Mouse (Mus musculus): ENCODE measurements around the gene Nfatc2ip. TPM values are rescaled to one million over a fixed set of nuclear protein-coding genes. Genes with fewer than 3 reads are reported as not detected.

Nfatc2ip gene
- polyA plus RNA-seq, 1 experiment from 2014 or later, result 5.5 TPM

GRCm38 (mm10) chr7:126348293-126348692 is 48.2 kb downstream of the Nfatc2ip start:
- no peaks in the 10 kb centered on the region for H3K9me3 ChIP-seq (ENCODE audit: control insufficient read depth, low read length)
- H3K36me3 ChIP-seq (ENCODE audit: control insufficient read depth, insufficient read depth, low read length), result no peaks in the 10 kb centered on the region
- no peak overlapping the region for H3K27ac ChIP-seq (ENCODE audit: low read depth, low read length)
- DNase-seq (ENCODE audit: low spot score) (no peak), ATAC-seq (ENCODE audit: insufficient read depth, low FRiP score, low TSS enrichment) (no peak)
- no peaks in the 10 kb centered on the region for H3K4me1 ChIP-seq (ENCODE audit: control insufficient read depth, insufficient read depth, low read length)
- no peak overlapping the region for H3K4me2 ChIP-seq (ENCODE audit: low read depth)
- no peak overlapping the region for H3K4me3 ChIP-seq (ENCODE audit: low read depth, low read length)
- H3K9ac ChIP-seq (ENCODE audit: low read length), result no peak overlapping the region
- H3K27me3 ChIP-seq (ENCODE audit: control insufficient read depth, insufficient read depth, low read length), result no peaks in the 10 kb centered on the region
- WGBS, result 84% methylated on average over 8 of the region's 8 CpGs

GRCm38 (mm10) chr7:126347098-126347497 is 49.4 kb downstream of the Nfatc2ip start:
- H3K27me3 ChIP-seq (ENCODE audit: control insufficient read depth, insufficient read depth, low read length), result no peaks in the 10 kb centered on the region
- no peak for ATAC-seq (ENCODE audit: insufficient read depth, low FRiP score, low TSS enrichment)
- no peaks in the 10 kb centered on the region for H3K36me3 ChIP-seq (ENCODE audit: control insufficient read depth, insufficient read depth, low read length)
- H3K27ac ChIP-seq (ENCODE audit: low read depth, low read length), result no peak overlapping the region
- H3K9ac ChIP-seq (ENCODE audit: low read length), result no peak overlapping the region
- DNase-seq (ENCODE audit: low spot score), result no peak
- no peak overlapping the region for H3K4me2 ChIP-seq (ENCODE audit: low read depth)
- no peak overlapping the region for H3K4me3 ChIP-seq (ENCODE audit: low read depth, low read length)
- no peaks in the 10 kb centered on the region for H3K4me1 ChIP-seq (ENCODE audit: control insufficient read depth, insufficient read depth, low read length)
- WGBS, result 68% methylated on average over 1 of the region's 1 CpGs
- no peaks in the 10 kb centered on the region for H3K9me3 ChIP-seq (ENCODE audit: control insufficient read depth, low read length)

GRCm38 (mm10) chr7:126345969-126346368 is 50.6 kb downstream of the Nfatc2ip start:
- Histone ChIP-seq H3K4me3 (ENCODE audit: low read depth, low read length) (no peak overlapping the region), H3K27me3 (ENCODE audit: control insufficient read depth, insufficient read depth, low read length) (no peaks in the 10 kb centered on the region), H3K27ac (ENCODE audit: low read depth, low read length) (no peak overlapping the region), H3K4me1 (ENCODE audit: control insufficient read depth, insufficient read depth, low read length) (no peaks in the 10 kb centered on the region), H3K9ac (ENCODE audit: low read length) (no peak overlapping the region), H3K4me2 (ENCODE audit: low read depth) (no peak overlapping the region), H3K36me3 (ENCODE audit: control insufficient read depth, insufficient read depth, low read length) (no peaks in the 10 kb centered on the region), H3K9me3 (ENCODE audit: control insufficient read depth, low read length) (no peaks in the 10 kb centered on the region)
- DNase-seq (ENCODE audit: low spot score) (no peak), ATAC-seq (ENCODE audit: insufficient read depth, low FRiP score, low TSS enrichment) (no peak)
- WGBS, result 55% methylated on average over 3 of the region's 3 CpGs

- H3K9me3 ChIP-seq (ENCODE audit: control insufficient read depth, low read length), result no peaks in the 10 kb centered on the region
- no peak overlapping the region for H3K9ac ChIP-seq (ENCODE audit: low read length)
- H3K4me1 ChIP-seq (ENCODE audit: control insufficient read depth, insufficient read depth, low read length), result no peaks in the 10 kb centered on the region
- H3K27me3 ChIP-seq (ENCODE audit: control insufficient read depth, insufficient read depth, low read length), result no peaks in the 10 kb centered on the region
- DNase-seq (ENCODE audit: low spot score), result no peak
- WGBS, result 79% methylated on average over 3 of the region's 3 CpGs
- ATAC-seq (ENCODE audit: insufficient read depth, low FRiP score, low TSS enrichment), result no peak
- no peak overlapping the region for H3K4me3 ChIP-seq (ENCODE audit: low read depth, low read length)
- no peak overlapping the region for H3K4me2 ChIP-seq (ENCODE audit: low read depth)
- no peaks in the 10 kb centered on the region for H3K36me3 ChIP-seq (ENCODE audit: control insufficient read depth, insufficient read depth, low read length)
- H3K27ac ChIP-seq (ENCODE audit: low read depth, low read length), result no peak overlapping the region
These were observed 51.0 kb downstream of the Nfatc2ip start for GRCm38 (mm10) chr7:126345557-126345956.

GRCm38 (mm10) chr7:126340896-126341295 is 55.6 kb downstream of the Nfatc2ip start:
- Histone ChIP-seq H3K27ac (ENCODE audit: low read depth, low read length) (no peak overlapping the region), H3K9me3 (ENCODE audit: control insufficient read depth, low read length) (no peaks in the 10 kb centered on the region), H3K9ac (ENCODE audit: low read length) (no peak overlapping the region), H3K27me3 (ENCODE audit: control insufficient read depth, insufficient read depth, low read length) (no peaks in the 10 kb centered on the region), H3K4me3 (ENCODE audit: low read depth, low read length) (no peak overlapping the region), H3K4me1 (ENCODE audit: control insufficient read depth, insufficient read depth, low read length) (no peaks in the 10 kb centered on the region), H3K36me3 (ENCODE audit: control insufficient read depth, insufficient read depth, low read length) (no peaks in the 10 kb centered on the region), H3K4me2 (ENCODE audit: low read depth) (no peak overlapping the region)
- ATAC-seq (ENCODE audit: insufficient read depth, low FRiP score, low TSS enrichment) (no peak), DNase-seq (ENCODE audit: low spot score) (no peak)
- 61% methylated on average over 6 of the region's 6 CpGs for WGBS

GRCm38 (mm10) chr7:126340206-126340618 is 56.3 kb downstream of the Nfatc2ip start:
- Histone ChIP-seq H3K27me3 (ENCODE audit: control insufficient read depth, insufficient read depth, low read length) (no peaks in the 10 kb centered on the region), H3K4me1 (ENCODE audit: control insufficient read depth, insufficient read depth, low read length) (no peaks in the 10 kb centered on the region), H3K4me2 (ENCODE audit: low read depth) (no peak overlapping the region), H3K9me3 (ENCODE audit: control insufficient read depth, low read length) (no peaks in the 10 kb centered on the region), H3K4me3 (ENCODE audit: low read depth, low read length) (no peak overlapping the region), H3K9ac (ENCODE audit: low read length) (no peak overlapping the region), H3K36me3 (ENCODE audit: control insufficient read depth, insufficient read depth, low read length) (no peaks in the 10 kb centered on the region), H3K27ac (ENCODE audit: low read depth, low read length) (no peak overlapping the region)
- WGBS, result 79% methylated on average over 6 of the region's 6 CpGs
- DNase-seq (ENCODE audit: low spot score) (no peak), ATAC-seq (ENCODE audit: insufficient read depth, low FRiP score, low TSS enrichment) (no peak)

GRCm38 (mm10) chr7:126339521-126339971 is 57.0 kb downstream of the Nfatc2ip start:
- H3K9me3 ChIP-seq (ENCODE audit: control insufficient read depth, low read length), result no peaks in the 10 kb centered on the region
- no peaks in the 10 kb centered on the region for H3K27me3 ChIP-seq (ENCODE audit: control insufficient read depth, insufficient read depth, low read length)
- no peak overlapping the region for H3K9ac ChIP-seq (ENCODE audit: low read length)
- H3K27ac ChIP-seq (ENCODE audit: low read depth, low read length), result no peak overlapping the region
- no peak overlapping the region for H3K4me2 ChIP-seq (ENCODE audit: low read depth)
- ATAC-seq (ENCODE audit: insufficient read depth, low FRiP score, low TSS enrichment), result no peak
- 84% methylated on average over 8 of the region's 8 CpGs for WGBS
- DNase-seq (ENCODE audit: low spot score), result no peak
- no peaks in the 10 kb centered on the region for H3K4me1 ChIP-seq (ENCODE audit: control insufficient read depth, insufficient read depth, low read length)
- no peaks in the 10 kb centered on the region for H3K36me3 ChIP-seq (ENCODE audit: control insufficient read depth, insufficient read depth, low read length)
- H3K4me3 ChIP-seq (ENCODE audit: low read depth, low read length), result no peak overlapping the region

GRCm38 (mm10) chr7:126338906-126339305 is 57.6 kb downstream of the Nfatc2ip start:
- Histone ChIP-seq H3K27ac (ENCODE audit: low read depth, low read length) (no peak overlapping the region), H3K27me3 (ENCODE audit: control insufficient read depth, insufficient read depth, low read length) (no peaks in the 10 kb centered on the region), H3K9ac (ENCODE audit: low read length) (no peak overlapping the region), H3K9me3 (ENCODE audit: control insufficient read depth, low read length) (no peaks in the 10 kb centered on the region), H3K4me3 (ENCODE audit: low read depth, low read length) (no peak overlapping the region), H3K4me1 (ENCODE audit: control insufficient read depth, insufficient read depth, low read length) (no peaks in the 10 kb centered on the region), H3K4me2 (ENCODE audit: low read depth) (no peak overlapping the region), H3K36me3 (ENCODE audit: control insufficient read depth, insufficient read depth, low read length) (no peaks in the 10 kb centered on the region)
- 82% methylated on average over 8 of the region's 8 CpGs for WGBS
- DNase-seq (ENCODE audit: low spot score) (no peak), ATAC-seq (ENCODE audit: insufficient read depth, low FRiP score, low TSS enrichment) (no peak)

GRCm38 (mm10) chr7:126335556-126335955 is 61.0 kb downstream of the Nfatc2ip start:
- H3K27me3 ChIP-seq (ENCODE audit: control insufficient read depth, insufficient read depth, low read length), result no peaks in the 10 kb centered on the region
- H3K4me1 ChIP-seq (ENCODE audit: control insufficient read depth, insufficient read depth, low read length), result no peaks in the 10 kb centered on the region
- no peak for ATAC-seq (ENCODE audit: insufficient read depth, low FRiP score, low TSS enrichment)
- 92% methylated on average over 1 of the region's 1 CpGs for WGBS
- H3K9me3 ChIP-seq (ENCODE audit: control insufficient read depth, low read length), result no peaks in the 10 kb centered on the region
- H3K4me2 ChIP-seq (ENCODE audit: low read depth), result no peak overlapping the region
- DNase-seq (ENCODE audit: low spot score), result no peak
- no peak overlapping the region for H3K9ac ChIP-seq (ENCODE audit: low read length)
- H3K27ac ChIP-seq (ENCODE audit: low read depth, low read length), result no peak overlapping the region
- no peak overlapping the region for H3K4me3 ChIP-seq (ENCODE audit: low read depth, low read length)
- H3K36me3 ChIP-seq (ENCODE audit: control insufficient read depth, insufficient read depth, low read length), result no peaks in the 10 kb centered on the region

All from neural tube, embryonic 11.5 days (tissue).